Mouse (Mus musculus) bone marrow macrophage, adult 2 months (primary cell): ENCODE measurements at regions not wholly inside any gene's neighbourhood (a gene's known extent, or its start where the extent isn't known, plus 50 kb on each side); places are given as distances from the start of the nearest gene placed in this dataset.

Experiments
- CTCF ChIP-seq: IDR thresholded peaks from 2 replicates; pipeline ENCODE4 v1.5.1; 2012; ENCODE audit warnings: low read depth, mild to moderate bottlenecking, low read length, moderate library complexity
- POLR2A ChIP-seq: IDR thresholded peaks from 2 replicates; pipeline ENCODE4 v1.6.1; 2012; ENCODE audit warnings: mild to moderate bottlenecking, low read depth, low read length, borderline replicate concordance

DNA sequence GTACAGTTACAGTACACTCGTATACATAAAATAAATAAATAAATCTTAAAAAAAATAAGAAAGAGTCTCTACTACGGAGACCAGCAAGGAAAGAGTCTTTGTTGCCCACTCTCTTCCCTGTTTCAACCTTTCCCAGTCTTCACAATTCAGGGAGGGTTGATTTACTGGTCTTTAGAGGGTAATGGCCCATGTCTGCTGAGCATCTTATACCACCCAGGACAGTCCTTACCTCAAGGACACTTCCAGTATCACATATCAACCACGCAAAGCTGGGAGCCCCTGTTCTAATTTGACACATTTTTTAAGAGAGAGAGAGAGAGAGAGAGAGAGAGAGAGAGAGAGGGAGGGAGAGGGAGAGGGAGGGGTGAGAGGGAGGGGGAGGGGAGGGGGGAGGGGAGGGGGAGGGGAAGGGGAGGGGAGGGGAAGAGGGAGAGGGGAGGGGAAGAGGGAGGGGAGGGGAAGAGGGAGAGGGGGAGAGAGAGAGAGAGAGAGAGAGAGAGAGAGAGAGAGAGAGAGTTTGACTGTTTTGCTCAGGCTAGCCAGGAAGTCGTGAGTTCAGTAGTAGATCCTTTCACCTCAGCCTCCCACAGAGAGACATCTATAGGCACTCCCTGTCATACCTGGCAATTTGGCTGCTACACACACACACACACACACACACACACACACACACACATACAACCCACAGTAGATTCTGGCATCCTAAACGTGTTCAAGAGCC lies 125.0 kb downstream of the Ets2 start:
- TF ChIP-seq CTCF (no peak), POLR2A (no peak)
